Mouse (Mus musculus) gastrocnemius, postnatal 36 days (tissue): Measurements from ENCODE around the gene Daam1. TPM values are rescaled to one million over a fixed set of nuclear protein-coding genes. Genes with fewer than 3 reads are reported as not detected.

Experiments used
- DNase-seq, 2 experiments: peaks; one replicate each; pipeline ENCODE4 v3.0.0; 2022
- intact Hi-C: fragments of 180-260 bp; cut with DNase I; formaldehyde crosslinking; loops from one replicate; pipeline ENCODE4 v1.15.1; 2025
- long read RNA-seq, 2 experiments: library from polyadenylated mRNA; stranded (forward); transcript quantifications; one replicate each; pipeline ENCODE4 v2.0.0; 2021
- total RNA-seq, 2 experiments: library from RNA; stranded (reverse); gene quantifications; 2 replicates each; pipeline ENCODE4 v1.2.3; 2021

The Daam1 gene
- total RNA-seq: 10 to 100 TPM in 1 of 2 experiments, 1 to 10 TPM in 1; 9.7 to 10.6 TPM
- long read RNA-seq, experiment 1, partial matches to known transcripts: 0 of 1 reads
- long read RNA-seq, experiment 1, other reads (novel, unspliced or antisense): 1 of 1 reads
- long read RNA-seq, experiment 2, partial matches to known transcripts: 0 of 1 reads
- long read RNA-seq, experiment 2, other reads (novel, unspliced or antisense): 1 of 1 reads

DNA sequence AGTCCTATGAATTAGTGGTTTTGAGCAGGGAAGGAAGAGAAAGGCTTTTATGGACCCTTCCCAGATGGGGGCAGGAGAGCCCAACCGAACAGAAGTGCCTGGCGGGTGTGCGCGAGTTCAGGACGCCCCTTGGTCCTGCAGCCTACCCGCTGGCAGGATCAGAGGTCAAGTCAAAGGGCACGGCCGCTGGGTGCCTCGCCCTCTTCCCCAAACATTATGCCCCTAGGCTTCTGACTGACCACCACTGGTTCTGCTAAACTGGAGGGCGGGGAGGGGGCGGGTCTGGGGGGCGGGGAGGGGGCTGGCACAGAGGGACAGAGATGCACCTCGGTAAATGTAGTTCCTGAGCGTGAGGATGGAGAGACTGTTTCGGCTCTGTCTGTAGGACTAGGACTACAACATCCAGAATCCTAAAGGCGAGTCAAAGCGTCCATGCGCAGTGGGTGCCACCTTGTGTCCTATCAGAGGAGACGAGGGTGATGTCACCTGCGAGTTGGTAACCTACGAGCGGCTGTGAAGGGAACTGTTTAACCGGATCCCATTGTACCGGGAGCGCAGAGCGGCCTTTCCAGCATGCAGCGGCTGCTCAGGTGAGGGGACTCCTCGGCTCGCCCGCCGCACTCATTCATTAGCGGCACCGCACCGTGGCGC lies at the start of gene Daam1:
TSS of gene Daam1 (plus strand) at position 472 of the 651 bp plus-strand sequence.
- peak; percentile 82 to 90 for DNase-seq
- intact Hi-C loops: loop anchor here (2.0 to 5.0 kb wide), 3 partner anchors 62 to 217 kb away; no protein-coding TSS in a partner anchor

DNA sequence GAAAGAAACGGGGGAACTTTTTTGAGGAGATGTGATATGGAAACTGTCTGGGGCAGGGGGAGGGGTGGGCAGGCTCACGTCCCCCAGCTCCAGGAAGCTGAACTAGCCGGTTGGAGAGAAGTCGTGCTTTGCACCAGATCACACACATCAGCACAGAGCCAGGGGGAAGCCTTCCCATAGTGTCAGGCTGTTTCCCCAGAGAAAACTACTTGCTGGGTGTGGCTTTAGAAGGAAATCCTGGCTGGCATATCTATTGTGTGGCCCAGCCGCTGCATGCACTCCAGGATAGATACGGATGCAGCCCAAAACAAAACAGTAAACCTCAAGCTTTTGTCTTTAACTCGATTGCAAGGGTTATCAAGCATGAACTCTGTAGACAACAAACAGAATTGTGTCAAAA lies 49.7 kb upstream of the Daam1 start:
- intact Hi-C loops: loop anchor here (10.0 kb wide), 1 partner anchor 1096 kb away; no protein-coding TSS in a partner anchor

GRCm38 (mm10) chr12:71783970-71784369 lies 46.9 kb upstream of the Daam1 start:
- intact Hi-C loops: loop anchor here (10.0 kb wide), 1 partner anchor 1099 kb away; no protein-coding TSS in a partner anchor

More for the DNA sequence above, 49.7 kb upstream of the Daam1 start:
- no peak for DNase-seq

DNA sequence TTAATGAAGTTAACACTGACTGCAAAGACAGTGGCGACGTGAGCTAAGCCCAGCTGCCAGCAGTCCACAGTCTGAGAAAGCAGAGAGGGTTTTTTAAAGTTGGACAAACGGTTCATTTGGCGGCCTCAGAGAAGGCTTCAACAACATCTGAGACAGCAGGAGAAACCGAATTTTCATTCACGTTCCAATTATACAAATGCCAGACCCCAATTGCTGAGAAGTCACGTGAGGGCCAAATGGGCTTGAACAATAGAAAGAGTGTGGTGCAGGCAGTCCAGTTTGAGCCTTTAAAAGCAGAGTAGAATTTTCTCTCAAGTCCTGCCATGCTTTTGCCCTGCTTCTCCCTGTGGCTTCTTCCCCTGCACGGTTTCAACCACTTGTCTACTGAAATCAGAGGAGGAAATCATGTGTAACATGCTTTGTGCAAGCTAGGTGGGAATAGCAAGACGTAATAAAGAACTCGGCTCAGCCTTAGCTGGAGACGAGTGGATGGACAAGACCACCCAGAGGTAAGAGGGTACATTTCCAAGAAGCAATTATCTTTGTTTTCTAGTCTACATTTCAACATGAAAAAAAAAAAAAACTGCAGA lies 46.1 kb upstream of the Daam1 start:
- no peak for DNase-seq
- intact Hi-C loops: loop anchor here (10.0 kb wide), 1 partner anchor 1100 kb away; no protein-coding TSS in a partner anchor

More at GRCm38 (mm10) chr12:71783970-71784369, 46.9 kb upstream of the Daam1 start:
- no peak for DNase-seq

GRCm38 (mm10) chr12:71786521-71786920 lies 44.4 kb upstream of the Daam1 start:
- DNase-seq: no peak
- intact Hi-C loops: loop anchor here (10.0 kb wide), 1 partner anchor 1102 kb away; no protein-coding TSS in a partner anchor

DNA sequence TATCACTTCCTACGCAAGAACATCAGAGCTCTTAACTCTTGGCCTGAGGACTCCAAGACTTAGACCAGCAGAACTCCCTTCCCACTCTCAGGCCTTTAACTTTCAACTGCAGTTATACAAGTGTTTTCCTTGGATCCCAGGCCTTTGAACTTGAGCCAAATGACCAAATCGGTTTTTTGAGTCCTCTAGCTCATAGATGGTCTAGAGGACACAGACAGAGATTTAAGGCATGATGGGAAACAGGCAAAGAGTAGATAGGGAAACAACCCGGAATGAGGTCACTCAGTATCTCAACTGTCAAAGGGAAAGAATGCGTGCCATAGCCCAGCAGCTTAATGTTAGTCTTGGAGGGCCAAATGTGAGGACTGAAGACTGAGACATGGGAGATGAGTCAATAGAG lies 42.1 kb upstream of the Daam1 start:
- DNase-seq: no peak

DNA sequence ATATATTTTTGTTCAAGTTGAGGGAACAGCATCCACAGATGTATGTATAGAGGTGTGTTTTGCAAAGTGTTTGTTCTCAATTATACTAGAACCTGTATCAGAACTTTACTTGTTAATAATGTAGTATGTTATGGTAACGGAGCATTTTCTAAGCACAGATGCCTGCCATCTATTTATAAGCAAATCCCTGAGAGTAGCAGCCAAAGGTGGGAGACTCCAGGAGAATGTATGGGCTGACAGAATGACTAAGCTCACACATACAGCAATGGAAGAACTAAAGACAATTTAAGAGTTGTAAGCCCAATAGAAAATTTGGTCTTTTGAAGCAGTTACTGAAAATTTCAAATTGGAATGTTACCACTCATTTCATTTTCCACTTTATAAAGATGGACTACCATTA lies 40.3 kb upstream of the Daam1 start:
- DNase-seq: no peak
- intact Hi-C loops: no loop called here

More for the DNA sequence above, 42.1 kb upstream of the Daam1 start:
- intact Hi-C loops: loop anchor here (10.0 kb wide), 1 partner anchor 1104 kb away; no protein-coding TSS in a partner anchor

DNA sequence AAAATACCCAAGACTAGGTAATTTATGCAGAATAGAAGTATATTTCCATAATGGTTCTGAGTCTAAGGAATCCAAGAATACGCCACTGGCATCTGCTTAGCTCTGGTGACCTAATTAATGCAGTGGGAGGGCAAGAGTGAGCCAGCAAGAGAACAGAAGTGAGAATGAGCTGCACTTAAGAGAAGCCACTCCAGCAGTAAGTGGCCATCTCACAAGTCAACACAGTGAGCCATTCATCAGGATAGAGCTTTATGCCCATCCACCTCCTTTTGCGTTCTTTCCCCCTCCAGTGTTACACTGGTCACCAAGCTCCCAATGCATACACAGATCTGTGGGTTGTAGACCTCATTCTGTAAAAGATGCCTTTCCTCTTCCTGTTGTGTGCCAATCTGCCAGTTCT lies 37.8 kb upstream of the Daam1 start:
- no peak for DNase-seq
- intact Hi-C loops: no loop called here

DNA sequence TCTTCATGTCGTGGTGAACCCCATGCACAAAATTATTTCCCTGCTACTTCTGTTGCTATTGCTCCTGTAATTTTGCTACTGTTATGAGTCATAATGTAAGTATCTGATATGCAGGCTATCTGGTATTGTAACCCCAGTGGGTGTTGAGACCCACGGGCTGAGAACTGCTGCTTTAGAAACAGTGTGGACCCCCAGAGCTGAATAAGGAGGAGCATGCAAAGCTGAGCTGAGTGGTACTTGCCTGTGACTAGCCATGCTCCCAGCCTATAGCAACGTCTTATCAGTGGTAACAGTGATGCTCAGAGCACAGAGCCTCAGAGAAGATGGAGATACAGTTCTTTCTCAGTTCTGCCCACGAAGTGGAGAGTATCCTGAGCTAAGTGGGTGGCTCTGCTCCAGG lies 35.3 kb upstream of the Daam1 start:
- intact Hi-C loops: no loop called here
- no peak for DNase-seq

DNA sequence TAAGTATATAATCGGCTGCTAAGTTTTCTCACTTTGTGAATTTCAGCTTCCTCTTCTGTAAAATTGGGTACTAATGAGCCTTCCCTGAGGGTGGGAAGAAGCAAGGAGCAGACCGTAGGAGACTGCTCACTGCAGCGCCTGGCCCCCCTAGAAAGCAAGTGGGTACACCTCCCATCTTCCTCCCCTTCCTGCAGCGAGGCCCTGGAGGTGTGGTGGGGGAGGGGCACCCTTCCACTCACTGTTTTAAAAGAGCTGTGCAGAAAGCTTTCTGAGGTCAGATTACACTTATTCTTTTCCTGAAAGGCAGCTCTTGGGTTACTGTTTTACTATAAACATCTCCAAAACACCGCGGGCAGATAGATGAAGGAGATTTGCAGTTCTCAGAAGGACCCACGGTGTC lies 34.4 kb upstream of the Daam1 start:
- DNase-seq: no peak
- intact Hi-C loops: no loop called here

GRCm38 (mm10) chr12:71807306-71807705 lies 23.6 kb upstream of the Daam1 start:
- intact Hi-C loops: no loop called here
- no peak for DNase-seq

- intact Hi-C loops: no loop called here
These were observed 22.2 kb upstream of the Daam1 start for GRCm38 (mm10) chr12:71808631-71809030.

DNA sequence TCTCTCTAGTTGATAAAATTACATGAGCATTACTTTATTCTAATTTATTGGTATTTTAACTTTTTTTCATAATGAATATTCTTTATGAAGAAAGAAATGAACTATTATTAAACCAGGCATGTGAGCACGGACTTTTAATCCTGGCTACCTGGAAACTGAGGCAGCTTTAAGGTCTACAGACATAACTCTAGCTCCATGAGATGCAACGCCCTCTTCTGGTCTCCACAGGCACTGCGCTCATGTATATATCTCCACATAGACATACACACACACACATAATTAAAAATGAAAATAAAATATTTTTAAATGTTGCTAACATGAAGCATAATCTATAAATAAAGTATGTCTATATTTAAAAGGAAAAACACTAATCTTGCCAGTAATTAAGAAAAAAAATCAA lies 21.3 kb upstream of the Daam1 start:
- intact Hi-C loops: no loop called here
- no peak for DNase-seq

More at GRCm38 (mm10) chr12:71808631-71809030, 22.2 kb upstream of the Daam1 start:
- DNase-seq: no peak

DNA sequence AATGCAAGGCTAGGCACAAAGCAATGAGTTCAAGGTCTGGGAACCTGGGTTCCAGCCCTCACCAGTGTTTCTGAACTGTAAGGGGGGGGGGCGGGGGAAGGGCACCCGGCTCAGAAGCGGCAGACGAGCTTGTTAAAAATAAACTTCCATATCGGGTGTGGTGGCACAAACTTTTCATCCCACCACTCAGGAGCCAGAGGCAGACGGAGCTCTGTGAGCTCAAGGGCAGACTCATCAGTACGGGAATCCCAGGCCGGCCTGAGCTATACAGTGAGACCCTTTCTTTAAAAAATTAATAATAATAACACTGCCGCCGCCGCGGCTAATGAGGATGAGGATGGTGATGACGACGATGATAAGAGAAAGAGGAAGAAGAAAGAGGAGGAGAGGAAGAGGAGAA lies 18.3 kb upstream of the Daam1 start:
- DNase-seq: no peak
- intact Hi-C loops: no loop called here

GRCm38 (mm10) chr12:71813251-71813650 lies 17.6 kb upstream of the Daam1 start:
- intact Hi-C loops: no loop called here
- DNase-seq: no peak

DNA sequence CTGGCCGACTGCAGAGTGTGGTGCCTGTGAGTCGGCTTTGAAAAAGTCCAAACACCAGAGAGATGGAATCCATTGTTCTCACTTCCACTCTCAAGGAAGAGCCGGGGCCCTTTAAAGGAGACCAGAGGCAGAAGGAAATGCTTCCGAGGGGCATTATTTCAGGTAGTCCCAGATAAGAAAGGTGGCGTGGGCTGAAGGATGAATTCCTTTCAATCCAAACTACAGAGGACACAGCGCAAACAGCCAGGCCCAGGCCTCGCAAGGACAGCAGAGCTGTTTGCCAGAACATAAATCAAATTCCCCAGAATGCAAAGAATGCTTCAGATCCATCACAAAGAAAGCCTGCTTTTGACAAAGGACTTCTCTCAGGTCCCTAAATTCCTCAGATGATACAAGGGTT lies 17.1 kb upstream of the Daam1 start:
- intact Hi-C loops: no loop called here
- no peak for DNase-seq

DNA sequence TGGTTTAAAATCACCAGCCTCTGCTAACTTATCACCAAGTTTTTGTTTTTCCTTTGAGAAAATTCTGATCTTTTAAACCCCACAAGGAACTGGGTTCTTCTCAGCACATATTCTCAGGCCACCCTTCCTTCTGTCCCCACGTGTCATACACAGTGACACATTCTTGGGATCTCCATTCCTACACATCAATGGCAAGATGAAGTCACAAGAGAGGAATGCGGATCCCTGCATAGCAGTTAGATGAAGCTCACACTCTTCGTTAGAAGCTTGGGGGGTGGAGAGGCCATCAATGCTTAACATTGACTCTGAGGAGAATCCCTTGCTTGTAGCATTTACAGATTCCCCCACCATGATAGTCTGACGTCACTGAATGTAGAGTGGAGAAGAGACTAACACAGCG lies 10.8 kb upstream of the Daam1 start:
- DNase-seq: no peak
- intact Hi-C loops: no loop called here

GRCm38 (mm10) chr12:71821272-71821671 lies 9.6 kb upstream of the Daam1 start:
- intact Hi-C loops: no loop called here
- DNase-seq: no peak

DNA sequence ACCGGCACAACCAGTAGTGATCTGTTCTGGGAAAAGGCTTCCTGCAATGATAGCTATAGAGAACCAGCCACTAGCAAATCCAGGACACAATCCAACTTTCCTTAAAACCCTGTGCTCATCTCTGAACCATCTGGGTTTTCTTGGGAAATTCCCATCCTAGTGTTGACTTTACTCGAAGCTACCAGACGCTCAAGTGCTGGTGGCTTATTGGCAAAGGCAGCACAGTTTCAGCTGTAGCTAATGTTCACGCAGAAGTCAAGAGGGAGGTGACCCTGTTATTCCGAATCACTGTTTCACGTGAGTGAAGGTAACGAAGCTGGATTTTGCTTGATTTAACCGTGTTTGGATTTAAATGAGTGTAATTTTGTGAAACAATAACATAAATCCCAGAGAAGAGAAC lies 9.1 kb upstream of the Daam1 start:
- no peak for DNase-seq

GRCm38 (mm10) chr12:71824927-71825326 lies 6.0 kb upstream of the Daam1 start:
- no peak for DNase-seq
- intact Hi-C loops: no loop called here

More for the DNA sequence above, 9.1 kb upstream of the Daam1 start:
- intact Hi-C loops: no loop called here

DNA sequence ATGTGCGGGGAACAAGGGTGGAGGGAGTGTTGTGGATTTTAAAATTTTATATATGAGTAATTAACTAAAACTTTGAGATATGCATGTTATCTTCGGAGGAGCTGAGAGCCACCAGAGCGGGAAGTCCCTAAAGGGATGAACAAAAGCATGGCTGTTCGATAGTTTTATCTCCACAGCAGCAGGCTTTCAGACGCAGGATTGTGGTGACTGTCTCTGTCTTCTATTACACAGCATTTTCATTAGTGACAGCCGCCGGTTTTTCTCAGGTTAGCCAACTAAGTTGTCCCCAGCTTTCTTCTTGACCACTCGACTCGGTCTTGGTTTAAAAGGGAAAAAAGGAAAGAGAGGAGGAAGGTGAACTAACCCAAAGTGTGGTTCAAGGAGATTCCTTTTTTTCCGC lies 739 bp upstream of the Daam1 start:
- intact Hi-C loops: loop anchor here (2.0 to 5.0 kb wide), 3 partner anchors 61 to 217 kb away; no protein-coding TSS in a partner anchor
- no peak for DNase-seq
